Mouse (Mus musculus): ENCODE data around the gene Mapk11. TPM values are rescaled to one million over a fixed set of nuclear protein-coding genes. Genes with fewer than 3 reads are reported as not detected.

Gene Mapk11
- polyA plus RNA-seq (2015; fragmentation: Illumina TruSeq; extraction: RNeasy Lipid Tissue Mini Kit (QIAGEN cat#74804); ENCODE audit: insufficient read depth, low replicate concordance), result 35.3 TPM

DNA sequence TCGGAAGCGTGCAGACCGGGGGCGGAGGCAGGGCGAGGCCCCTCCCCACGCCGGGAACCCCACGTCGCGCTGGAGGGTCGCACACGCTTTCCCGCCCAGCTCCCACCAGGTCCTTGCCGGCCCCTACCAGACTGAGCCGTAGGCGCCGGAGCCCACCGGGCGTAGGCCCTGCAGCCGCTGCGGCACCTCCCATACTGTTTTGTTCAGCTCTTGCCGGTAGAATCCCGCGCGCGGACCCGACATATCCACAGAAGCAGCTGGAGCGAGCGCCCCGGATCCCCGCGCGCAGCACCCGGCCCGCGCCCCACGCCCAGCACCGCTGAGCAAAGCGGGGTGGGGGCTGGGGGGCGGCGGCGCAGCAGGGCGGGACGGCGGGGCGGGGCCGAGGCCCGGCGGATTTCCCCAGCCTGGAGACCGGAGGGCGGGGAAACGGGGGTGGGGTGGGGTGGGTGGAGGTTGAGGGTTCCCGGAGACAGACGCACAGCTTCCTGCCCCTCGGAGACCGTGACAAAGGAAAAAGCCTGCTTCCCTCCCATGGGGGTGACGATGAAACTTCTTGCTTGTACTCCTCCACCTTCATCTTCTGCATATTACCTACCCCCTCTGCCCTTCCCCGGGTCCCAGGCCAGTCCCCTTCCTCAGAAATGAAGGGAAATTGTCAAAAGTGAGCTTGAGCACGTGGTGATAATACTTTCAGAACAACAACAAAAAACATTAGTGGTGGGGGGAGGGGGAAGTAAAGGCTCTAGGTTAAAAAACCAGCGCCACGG is at the start of gene Mapk11:
Gene Mapk11 (minus strand): TSS at position 358 of the 770 bp plus-strand sequence.

DNA sequence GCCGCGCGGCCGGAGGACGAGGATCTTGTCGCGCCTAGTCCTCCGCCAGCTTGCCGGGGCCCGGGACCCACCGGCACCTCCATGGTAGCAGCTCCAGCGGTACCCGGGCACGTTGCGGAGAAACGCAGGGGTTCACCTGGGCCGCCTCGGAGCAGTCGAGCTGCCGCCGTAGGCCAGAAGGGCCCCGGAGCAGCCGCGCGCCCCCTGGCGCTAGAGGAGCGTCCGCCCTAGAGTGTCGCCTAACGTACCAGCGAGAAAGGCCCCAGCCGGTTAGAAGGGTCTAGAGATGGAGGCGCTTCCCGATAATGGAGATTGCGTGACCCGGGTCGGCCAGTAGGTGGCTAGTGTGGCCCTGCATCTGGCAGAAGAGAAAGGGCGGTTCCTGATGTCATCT is 46.9 kb upstream of the Mapk11 start, which contains the start of gene Dennd6b:
Gene Dennd6b (minus strand): TSS at position 184 of the 394 bp plus-strand sequence.

DNA sequence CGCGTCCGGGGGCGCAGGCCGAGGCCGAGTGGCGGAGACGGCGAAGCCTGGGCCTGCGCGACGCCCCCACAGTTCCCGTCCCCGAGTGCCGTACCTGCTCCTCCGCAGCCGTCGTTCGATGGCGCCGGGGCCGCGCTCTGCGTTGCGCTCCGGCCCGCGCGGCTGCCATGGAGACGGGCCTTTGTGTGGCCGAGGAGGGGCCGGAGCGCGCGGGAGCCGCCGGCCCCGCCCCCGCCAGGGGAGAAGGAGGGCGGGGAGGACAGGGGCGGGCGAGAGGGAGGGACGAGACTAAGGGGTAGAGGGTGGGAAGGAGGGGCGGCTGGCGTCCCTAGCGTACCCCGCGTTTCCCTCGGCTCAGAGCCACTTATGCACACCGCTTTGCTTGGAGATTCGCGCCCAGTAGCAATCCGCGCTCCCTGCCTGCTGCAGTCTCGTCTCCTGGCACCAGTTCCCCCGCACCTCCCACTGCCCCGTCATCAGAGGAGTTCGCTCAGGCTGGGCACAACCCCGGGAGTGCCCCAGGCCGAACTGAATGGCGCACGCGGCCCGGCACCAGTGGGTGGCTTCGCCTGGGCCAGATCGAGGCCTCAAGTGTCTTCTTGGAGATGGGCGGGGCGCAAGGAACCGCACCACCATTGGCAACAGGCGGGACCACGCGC is 31.3 kb upstream of the Mapk11 start, which contains the start of gene Plxnb2:
Gene Plxnb2 (minus strand): TSS at position 218 of the 659 bp plus-strand sequence.

DNA sequence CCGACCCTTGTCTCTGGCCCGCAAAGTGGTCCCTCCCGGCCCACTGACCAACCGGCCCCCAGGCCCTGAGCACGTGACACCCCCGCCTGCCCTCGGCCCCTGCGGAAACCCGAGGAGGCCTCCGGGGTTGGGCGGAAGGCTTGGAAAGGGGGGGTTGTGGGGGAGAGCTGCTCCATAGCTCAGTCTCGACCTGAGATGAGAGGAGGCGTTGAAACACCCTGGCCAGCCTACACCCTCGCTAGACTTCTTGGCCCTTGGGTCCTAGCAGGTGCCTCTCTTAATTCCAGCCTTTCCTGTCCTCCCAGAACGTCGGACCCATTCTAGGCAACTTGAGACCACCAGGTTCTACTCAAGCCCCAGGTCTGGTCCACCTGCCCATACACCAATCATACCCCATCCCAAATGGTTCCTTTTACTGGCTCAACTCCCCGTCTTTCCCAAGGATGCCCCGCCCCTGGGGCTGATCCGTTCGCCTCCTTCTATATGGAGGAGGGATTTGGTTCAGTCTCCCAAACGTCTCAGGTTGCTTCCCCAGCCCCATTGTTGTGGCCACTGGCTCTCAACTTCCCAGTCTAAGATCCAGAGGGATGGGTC is 8.7 kb downstream of the Mapk11 start, which contains the start of gene Mapk12:
Gene Mapk12 (minus strand): TSS at position 45 of the 594 bp plus-strand sequence.

DNA sequence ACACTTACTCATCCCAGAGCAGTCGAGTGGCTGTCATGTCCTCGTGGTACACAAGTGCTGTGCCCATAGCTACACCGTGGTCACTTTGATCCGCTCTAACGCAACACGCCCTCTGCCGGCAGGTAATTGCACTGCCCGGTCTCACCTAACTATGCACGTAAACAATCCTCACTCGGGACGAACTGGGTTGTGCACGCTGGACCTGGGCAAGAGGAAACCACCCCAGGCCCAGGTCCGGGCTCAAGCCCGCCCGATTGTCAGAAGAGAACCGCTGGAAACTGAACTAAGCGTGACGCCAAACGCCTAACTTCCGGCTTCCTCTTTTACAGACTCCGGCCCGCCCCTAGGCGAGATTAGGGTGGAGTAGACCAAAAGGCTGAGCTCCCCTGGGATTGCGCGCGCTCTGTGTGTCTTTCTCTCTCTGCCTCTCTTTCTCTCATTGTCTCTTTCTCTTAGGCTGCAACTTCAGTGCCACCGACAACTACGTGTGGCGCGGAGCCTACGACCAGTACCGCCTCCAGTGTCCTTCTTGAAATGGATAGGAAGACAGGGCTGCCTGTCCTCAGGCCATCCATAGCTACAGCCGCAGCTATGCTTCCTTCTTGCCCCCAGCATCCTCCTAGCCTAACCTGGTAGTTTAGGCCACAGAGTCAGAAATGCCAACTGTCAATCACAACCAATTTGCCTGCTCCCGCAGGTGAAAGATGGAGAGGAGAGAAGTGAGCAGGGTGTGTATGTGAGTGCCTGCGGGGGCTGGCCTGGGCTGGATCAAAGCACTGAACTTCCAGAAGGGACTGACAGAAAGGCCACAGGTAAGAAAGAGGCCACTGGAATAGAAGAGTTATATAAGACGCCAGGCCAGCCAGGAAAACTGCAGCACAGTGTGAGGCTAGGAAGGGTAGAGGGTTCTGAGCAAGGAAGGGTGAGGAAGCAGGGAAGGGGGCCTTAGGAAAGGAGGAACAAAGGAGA is 20.8 kb downstream of the Mapk11 start, which contains the start of gene Hdac10:
Gene Hdac10 (minus strand): TSS at position 319 of the 969 bp plus-strand sequence.

DNA sequence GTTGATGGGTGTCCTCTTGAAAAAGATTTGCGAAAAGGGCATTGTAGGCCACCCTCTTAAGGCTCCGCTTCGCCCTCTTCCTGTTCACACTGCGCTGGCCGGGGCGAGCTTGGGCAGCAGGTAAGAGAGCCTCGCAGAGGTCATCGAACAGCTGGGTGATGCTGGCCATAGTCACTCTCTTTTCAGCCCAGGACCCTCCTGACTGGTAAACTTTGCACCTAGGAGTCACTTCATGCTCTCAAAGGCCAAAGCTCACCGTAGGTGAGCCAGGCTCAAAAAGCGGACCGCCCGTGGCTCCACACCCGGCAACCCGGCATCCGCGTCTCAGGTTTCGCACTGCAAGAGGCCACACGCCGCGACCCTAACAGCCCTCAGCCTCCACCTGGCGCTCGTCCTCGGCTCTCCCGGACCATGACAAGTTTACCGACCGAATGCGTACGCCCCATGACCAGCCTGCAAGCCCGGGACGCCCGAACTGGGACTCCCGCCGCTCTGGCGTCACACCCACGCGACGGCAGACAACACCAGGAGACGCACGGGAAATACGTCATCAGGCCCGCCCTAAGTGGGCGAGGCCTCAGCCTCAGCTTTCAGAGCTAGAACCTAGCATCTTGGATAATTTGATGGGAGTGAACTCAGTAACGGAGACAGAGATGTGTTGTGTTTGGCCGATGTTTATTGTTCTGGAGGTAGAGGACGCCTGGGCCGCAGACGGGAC is 26.6 kb downstream of the Mapk11 start, which contains the start of gene Tubgcp6:
Gene Tubgcp6 (minus strand): TSS at position 464 of the 718 bp plus-strand sequence.

Other genes with a start within 250 kb of the Mapk11 start
- gene Ttll8, start 195.2 kb downstream of the Mapk11 start, polyA plus RNA-seq (2015; fragmentation: Illumina TruSeq; extraction: RNeasy Lipid Tissue Mini Kit (QIAGEN cat#74804); ENCODE audit: insufficient read depth, low replicate concordance), result not detected
- gene Mlc1, start 170.6 kb downstream of the Mapk11 start, polyA plus RNA-seq (2015; fragmentation: Illumina TruSeq; extraction: RNeasy Lipid Tissue Mini Kit (QIAGEN cat#74804); ENCODE audit: insufficient read depth, low replicate concordance), result 2.5 TPM
- not detected for gene Mov10l1, start 166.7 kb downstream of the Mapk11 start, polyA plus RNA-seq (2015; fragmentation: Illumina TruSeq; extraction: RNeasy Lipid Tissue Mini Kit (QIAGEN cat#74804); ENCODE audit: insufficient read depth, low replicate concordance)
- gene Panx2, start 89.9 kb downstream of the Mapk11 start, polyA plus RNA-seq (2015; fragmentation: Illumina TruSeq; extraction: RNeasy Lipid Tissue Mini Kit (QIAGEN cat#74804); ENCODE audit: insufficient read depth, low replicate concordance), result not detected
- gene Trabd, start 74.5 kb downstream of the Mapk11 start, polyA plus RNA-seq (2015; fragmentation: Illumina TruSeq; extraction: RNeasy Lipid Tissue Mini Kit (QIAGEN cat#74804); ENCODE audit: insufficient read depth, low replicate concordance), result 19.4 TPM
- gene Selenoo, start 60.5 kb downstream of the Mapk11 start, polyA plus RNA-seq (2015; fragmentation: Illumina TruSeq; extraction: RNeasy Lipid Tissue Mini Kit (QIAGEN cat#74804); ENCODE audit: insufficient read depth, low replicate concordance), result 22.7 TPM
- 18.4 TPM for gene Tubgcp6, start 26.5 kb downstream of the Mapk11 start, polyA plus RNA-seq (2015; fragmentation: Illumina TruSeq; extraction: RNeasy Lipid Tissue Mini Kit (QIAGEN cat#74804); ENCODE audit: insufficient read depth, low replicate concordance)
- gene Hdac10, start 20.9 kb downstream of the Mapk11 start, polyA plus RNA-seq (2015; fragmentation: Illumina TruSeq; extraction: RNeasy Lipid Tissue Mini Kit (QIAGEN cat#74804); ENCODE audit: insufficient read depth, low replicate concordance), result 28.4 TPM
- 12.4 TPM for gene Mapk12, start 8.9 kb downstream of the Mapk11 start, polyA plus RNA-seq (2015; fragmentation: Illumina TruSeq; extraction: RNeasy Lipid Tissue Mini Kit (QIAGEN cat#74804); ENCODE audit: insufficient read depth, low replicate concordance)
- gene Plxnb2, start 31.2 kb upstream of the Mapk11 start, polyA plus RNA-seq (2015; fragmentation: Illumina TruSeq; extraction: RNeasy Lipid Tissue Mini Kit (QIAGEN cat#74804); ENCODE audit: insufficient read depth, low replicate concordance), result 25.2 TPM
- gene Dennd6b, start 46.9 kb upstream of the Mapk11 start, polyA plus RNA-seq (2015; fragmentation: Illumina TruSeq; extraction: RNeasy Lipid Tissue Mini Kit (QIAGEN cat#74804); ENCODE audit: insufficient read depth, low replicate concordance), result 10.5 TPM
- 33.9 TPM for gene Ppp6r2, start 61.9 kb upstream of the Mapk11 start, polyA plus RNA-seq (2015; fragmentation: Illumina TruSeq; extraction: RNeasy Lipid Tissue Mini Kit (QIAGEN cat#74804); ENCODE audit: insufficient read depth, low replicate concordance)
- 77.3 TPM for gene Sbf1, start 165.7 kb upstream of the Mapk11 start, polyA plus RNA-seq (2015; fragmentation: Illumina TruSeq; extraction: RNeasy Lipid Tissue Mini Kit (QIAGEN cat#74804); ENCODE audit: insufficient read depth, low replicate concordance)
- gene Adm2, start 173.1 kb upstream of the Mapk11 start, polyA plus RNA-seq (2015; fragmentation: Illumina TruSeq; extraction: RNeasy Lipid Tissue Mini Kit (QIAGEN cat#74804); ENCODE audit: insufficient read depth, low replicate concordance), result 0.61 TPM
- gene Miox, start 184.8 kb upstream of the Mapk11 start, polyA plus RNA-seq (2015; fragmentation: Illumina TruSeq; extraction: RNeasy Lipid Tissue Mini Kit (QIAGEN cat#74804); ENCODE audit: insufficient read depth, low replicate concordance), result not detected
- gene Lmf2, start 206.0 kb upstream of the Mapk11 start, polyA plus RNA-seq (2015; fragmentation: Illumina TruSeq; extraction: RNeasy Lipid Tissue Mini Kit (QIAGEN cat#74804); ENCODE audit: insufficient read depth, low replicate concordance), result 12.4 TPM
- gene Ncaph2, start 206.1 kb upstream of the Mapk11 start, polyA plus RNA-seq (2015; fragmentation: Illumina TruSeq; extraction: RNeasy Lipid Tissue Mini Kit (QIAGEN cat#74804); ENCODE audit: insufficient read depth, low replicate concordance), result 70.9 TPM
- 4.4 TPM for gene Sco2, start 224.2 kb upstream of the Mapk11 start, polyA plus RNA-seq (2015; fragmentation: Illumina TruSeq; extraction: RNeasy Lipid Tissue Mini Kit (QIAGEN cat#74804); ENCODE audit: insufficient read depth, low replicate concordance)
- gene Tymp, start 227.4 kb upstream of the Mapk11 start, polyA plus RNA-seq (2015; fragmentation: Illumina TruSeq; extraction: RNeasy Lipid Tissue Mini Kit (QIAGEN cat#74804); ENCODE audit: insufficient read depth, low replicate concordance), result not detected
- not detected for gene Odf3b, start 229.7 kb upstream of the Mapk11 start, polyA plus RNA-seq (2015; fragmentation: Illumina TruSeq; extraction: RNeasy Lipid Tissue Mini Kit (QIAGEN cat#74804); ENCODE audit: insufficient read depth, low replicate concordance)
- not detected for gene Klhdc7b, start 235.3 kb upstream of the Mapk11 start, polyA plus RNA-seq (2015; fragmentation: Illumina TruSeq; extraction: RNeasy Lipid Tissue Mini Kit (QIAGEN cat#74804); ENCODE audit: insufficient read depth, low replicate concordance)

All from spleen, adult 10 weeks (tissue).